Mouse (Mus musculus) left cerebral cortex, adult 18-20 months (tissue): ENCODE measurements around the gene Ccdc148. TPM values are rescaled to one million over a fixed set of nuclear protein-coding genes. Genes with fewer than 3 reads are reported as not detected.

Source experiments
- DNase-seq, 2 experiments: peaks; one replicate each; pipeline ENCODE4 v3.0.0; 2021 to 2022; ENCODE audit warnings: low spot score in 2 of 2, mixed read lengths in 1 of 2
- long read RNA-seq, 2 experiments: library from polyadenylated mRNA; stranded (forward); transcript quantifications; one replicate each; pipeline ENCODE4 v2.0.0; 2021
- total RNA-seq, 2 experiments: library from RNA; stranded (reverse); gene quantifications; 2 replicates each; pipeline ENCODE4 v1.2.3; 2021

Gene Ccdc148
- total RNA-seq: 10 to 100 TPM; 12.0 to 15.3 TPM
- long read RNA-seq, experiment 1, partial matches to known transcripts: 2 of 7 reads
- long read RNA-seq, experiment 1, other reads (novel, unspliced or antisense): 5 of 7 reads
- long read RNA-seq, experiment 2, full-length matches to known transcripts: 1 of 4 reads
- long read RNA-seq, experiment 2, partial matches to known transcripts: 1 of 4 reads
- long read RNA-seq, experiment 2, other reads (novel, unspliced or antisense): 2 of 4 reads

DNA sequence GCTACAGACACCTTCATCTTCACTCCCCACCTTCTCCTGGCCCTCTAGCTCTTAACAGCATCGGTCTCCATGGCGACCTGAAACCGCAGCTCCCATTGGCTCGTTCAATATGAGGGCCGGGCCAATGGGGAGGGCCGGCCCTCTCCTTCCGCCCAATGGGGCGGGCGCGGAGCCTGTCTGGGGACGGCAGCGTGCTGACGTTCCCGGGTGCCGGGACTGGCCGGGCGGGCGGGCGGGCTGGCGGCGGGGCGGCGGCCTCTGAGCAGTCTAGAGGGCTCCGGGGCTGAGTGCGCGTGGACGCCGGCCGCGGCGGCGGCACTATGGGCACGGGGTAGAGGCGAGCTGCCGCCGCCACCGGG, at the start of gene Ccdc148, which contains the start of gene Pkp4:
TSS of gene Ccdc148 (minus strand) at position 79 of the 359 bp plus-strand sequence.
TSS of gene Pkp4 (plus strand) at position 246 of the 359 bp plus-strand sequence.
- DNase-seq: peak; percentile 86 to 94

DNA sequence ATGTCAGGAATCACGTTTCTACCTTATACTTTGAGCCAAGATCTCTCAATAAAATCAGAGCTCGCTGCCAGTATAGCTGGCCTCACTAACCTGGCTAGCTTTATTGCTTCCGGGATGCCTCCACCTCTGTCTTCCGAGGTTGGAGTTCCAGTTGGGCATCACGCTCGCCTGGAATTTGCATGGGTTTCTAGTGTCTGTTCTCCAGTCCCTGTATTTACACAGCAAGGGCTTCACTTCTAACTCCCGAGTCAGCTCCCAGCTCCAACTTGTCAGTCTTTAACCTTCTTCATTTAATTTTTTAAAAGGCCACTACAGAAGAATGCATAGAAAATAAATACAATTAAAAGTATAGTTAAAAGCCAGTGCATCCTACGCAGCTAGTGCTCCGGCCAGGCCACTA, 47.8 kb upstream of the Ccdc148 start:
- DNase-seq: no peak

DNA sequence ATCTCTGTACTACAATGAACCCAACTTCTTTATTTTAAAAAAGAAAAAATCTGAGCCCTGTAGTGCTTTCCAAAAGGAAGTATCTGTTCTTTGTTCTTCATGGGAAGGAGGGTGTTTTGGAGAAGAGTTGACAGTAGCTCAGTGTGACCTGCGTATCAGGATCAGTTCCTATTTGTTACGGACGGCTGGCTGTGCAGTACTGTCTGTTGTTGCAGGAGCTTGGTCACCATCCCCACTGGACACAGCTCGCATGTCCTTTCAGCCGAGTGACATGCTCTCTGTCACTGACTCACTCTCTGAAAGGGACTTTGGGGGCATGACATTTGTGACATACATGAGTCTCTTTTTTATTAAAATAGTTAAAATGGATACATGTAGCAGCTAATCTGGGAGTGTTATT, 47.2 kb upstream of the Ccdc148 start:
- DNase-seq: no peak

DNA sequence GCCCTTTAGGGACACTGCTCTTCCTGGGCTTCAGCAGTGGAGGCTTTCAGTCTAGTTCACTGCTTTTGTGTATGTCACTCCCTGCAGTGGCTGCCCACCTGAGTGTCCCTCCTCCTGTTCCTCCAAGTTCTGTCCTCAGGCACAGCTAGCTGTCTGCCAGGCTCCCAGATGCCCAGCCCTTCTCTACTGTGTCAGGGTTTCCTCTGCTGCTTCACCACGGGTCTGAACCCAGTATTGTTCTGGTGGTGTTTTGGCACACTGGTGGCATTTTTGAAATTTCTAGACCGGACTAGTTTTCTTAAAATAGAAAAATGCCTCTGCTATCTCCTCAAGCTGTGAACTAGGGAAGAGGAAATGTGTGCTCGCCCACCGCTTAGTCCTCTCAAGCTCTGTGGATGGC, 46.8 kb upstream of the Ccdc148 start:
- DNase-seq: no peak

DNA sequence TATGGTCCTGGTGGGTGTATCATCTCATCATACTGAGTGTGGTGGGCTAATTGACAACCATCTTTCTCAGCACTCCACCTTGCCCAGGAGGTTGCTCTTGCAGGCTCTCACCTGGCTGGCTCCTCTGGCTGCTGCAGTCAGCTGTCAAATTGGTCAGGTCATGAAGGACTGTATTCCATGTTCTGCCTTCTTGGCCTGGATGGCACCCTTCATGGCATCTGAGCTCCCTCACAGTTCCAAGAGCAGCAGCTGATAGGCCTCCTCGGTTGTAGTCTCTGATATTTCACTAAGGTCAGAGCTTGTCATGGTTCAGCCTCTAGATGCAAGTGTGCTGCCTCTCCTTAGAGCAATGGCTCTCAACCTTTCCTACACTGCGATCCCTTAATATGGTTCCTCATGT, 45.7 kb upstream of the Ccdc148 start:
- no peak for DNase-seq

GRCm38 (mm10) chr2:59205092-59205491, 44.6 kb upstream of the Ccdc148 start:
- DNase-seq: peak; percentile 41 to 48

GRCm38 (mm10) chr2:59203627-59204425, 43.3 kb upstream of the Ccdc148 start:
- DNase-seq: no peak

DNA sequence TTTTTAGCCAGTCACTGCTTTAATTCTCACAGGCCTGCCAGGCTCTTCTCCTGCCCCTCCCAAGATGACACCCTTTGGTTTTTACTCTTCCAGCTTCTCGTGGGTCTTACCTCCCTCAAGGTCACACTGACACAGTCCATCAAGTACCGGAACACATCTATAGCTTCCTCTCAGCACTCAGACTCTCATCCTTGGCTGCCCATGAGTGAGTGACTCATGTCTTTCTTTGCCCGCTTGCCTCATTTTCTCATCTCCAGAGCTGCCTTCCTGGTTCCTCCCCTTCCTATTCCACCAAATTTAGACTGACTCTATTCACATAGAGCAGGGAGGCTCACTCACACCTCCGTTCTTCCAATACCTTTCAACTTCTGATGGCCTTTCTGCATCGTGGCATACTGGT, 42.4 kb upstream of the Ccdc148 start:
- DNase-seq: no peak

- DNase-seq: peak in 1 of 2 experiments; percentile 0
Observed at GRCm38 (mm10) chr2:59200511-59200910, 40.0 kb upstream of the Ccdc148 start.

DNA sequence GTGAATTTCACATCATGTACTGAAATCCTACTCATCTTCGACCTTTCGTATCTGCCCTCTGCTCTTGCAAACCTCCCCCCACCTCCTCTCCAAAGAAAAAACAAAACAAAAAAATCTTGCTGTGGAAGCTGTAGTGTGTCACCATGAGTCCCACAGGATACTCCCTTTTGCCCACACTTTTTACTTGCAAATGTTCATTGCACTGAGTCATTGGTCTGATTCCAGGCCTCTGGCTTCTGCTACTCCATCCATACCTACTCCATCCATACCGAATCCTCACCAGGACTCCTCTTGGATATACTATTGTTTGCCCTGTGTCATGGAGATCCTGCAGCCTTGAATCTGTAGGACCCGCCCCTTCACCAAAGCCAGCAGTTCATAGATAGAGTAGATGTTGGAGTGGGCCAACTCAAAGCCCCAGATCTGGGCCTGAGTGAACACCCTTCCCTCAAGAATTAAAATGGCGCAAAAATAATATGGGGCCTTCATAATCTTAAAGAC, 39.0 kb upstream of the Ccdc148 start:
- DNase-seq: no peak

DNA sequence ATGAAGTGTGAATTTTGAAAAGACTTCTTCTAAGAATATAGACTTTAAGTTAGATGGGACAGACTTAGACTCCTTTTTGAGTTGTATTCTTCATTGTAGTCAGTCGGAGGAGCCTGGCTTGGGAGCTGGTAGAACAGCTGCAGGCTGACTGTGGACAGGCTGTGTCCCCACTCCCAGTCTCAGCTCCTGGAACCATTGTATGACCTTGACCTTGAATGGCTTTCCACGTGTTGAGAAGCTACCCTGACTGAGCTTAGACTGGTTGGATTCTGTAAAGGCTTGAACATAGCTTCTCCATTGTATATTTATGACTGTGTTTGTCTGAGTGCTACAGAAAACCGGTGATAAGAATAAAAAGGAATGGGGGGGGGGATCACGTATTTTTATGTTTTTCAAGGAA, 36.7 kb upstream of the Ccdc148 start:
- no peak for DNase-seq

DNA sequence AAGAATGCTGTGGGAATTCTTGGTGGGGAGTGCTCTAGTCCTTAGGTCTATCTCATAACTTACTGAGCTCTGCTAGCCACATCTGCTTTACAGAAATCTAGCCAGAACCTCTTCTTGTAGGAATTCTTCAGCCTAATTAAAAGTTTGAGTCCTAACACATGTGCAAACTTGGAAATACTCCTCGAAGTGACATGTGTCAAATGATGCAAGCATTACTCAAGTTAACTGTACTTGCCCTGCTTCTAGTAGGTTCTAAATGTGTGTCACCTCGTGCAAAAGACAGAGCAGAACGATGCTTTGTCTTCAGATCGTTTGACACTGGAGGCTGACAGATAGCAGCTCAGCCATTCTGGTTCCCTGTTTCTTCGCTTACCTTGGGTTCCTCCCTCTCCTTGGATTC, 32.6 kb upstream of the Ccdc148 start:
- no peak for DNase-seq

GRCm38 (mm10) chr2:59191466-59191865, 31.0 kb upstream of the Ccdc148 start:
- DNase-seq: no peak

GRCm38 (mm10) chr2:59190186-59190585, 29.7 kb upstream of the Ccdc148 start:
- no peak for DNase-seq

DNA sequence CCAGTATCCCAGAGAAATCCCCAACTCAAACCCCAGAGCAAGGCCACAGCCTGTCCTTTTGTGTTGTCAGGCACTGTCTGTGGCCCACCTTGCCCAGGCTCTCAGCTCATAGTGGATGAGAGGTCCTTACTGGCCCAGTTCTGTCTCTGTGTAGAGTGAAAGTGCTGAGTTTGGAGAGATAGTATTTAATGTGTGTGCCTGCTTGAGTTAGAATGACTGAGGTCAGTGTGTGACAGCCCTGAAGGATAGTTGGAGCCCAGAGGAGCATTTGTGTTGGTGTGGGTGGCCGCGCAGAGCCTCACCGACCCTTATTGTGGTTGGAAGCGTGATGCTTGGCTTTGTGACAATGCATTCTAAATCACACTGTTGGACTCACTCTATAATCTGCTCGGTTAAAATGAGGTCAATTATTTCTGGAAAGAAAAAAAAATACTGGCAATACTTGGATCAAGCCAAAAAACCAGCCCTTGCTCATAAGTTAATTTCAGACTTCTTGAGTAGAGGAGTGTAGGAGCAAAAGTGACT, 29.2 kb upstream of the Ccdc148 start:
- no peak for DNase-seq

GRCm38 (mm10) chr2:59188306-59188705, 27.8 kb upstream of the Ccdc148 start:
- DNase-seq: no peak

DNA sequence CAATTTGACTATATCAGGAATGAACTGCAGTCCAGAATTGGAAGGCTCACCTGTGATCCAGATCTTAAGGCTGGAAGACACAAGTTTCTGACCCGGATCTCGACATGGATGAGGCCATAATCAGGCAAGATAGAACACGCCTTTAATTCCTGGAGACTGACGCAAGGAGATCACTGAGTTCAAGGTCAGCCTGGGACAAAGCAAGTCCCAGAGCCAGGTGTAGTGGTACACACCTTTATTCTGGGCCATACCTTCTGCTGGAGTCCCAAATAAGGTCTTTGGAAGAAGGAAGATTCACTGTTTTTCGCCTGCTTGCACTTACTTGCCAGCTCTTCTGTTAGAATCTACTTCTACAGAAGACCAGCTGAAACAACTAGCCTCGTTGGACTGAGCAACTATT, 26.5 kb upstream of the Ccdc148 start:
- DNase-seq: no peak

DNA sequence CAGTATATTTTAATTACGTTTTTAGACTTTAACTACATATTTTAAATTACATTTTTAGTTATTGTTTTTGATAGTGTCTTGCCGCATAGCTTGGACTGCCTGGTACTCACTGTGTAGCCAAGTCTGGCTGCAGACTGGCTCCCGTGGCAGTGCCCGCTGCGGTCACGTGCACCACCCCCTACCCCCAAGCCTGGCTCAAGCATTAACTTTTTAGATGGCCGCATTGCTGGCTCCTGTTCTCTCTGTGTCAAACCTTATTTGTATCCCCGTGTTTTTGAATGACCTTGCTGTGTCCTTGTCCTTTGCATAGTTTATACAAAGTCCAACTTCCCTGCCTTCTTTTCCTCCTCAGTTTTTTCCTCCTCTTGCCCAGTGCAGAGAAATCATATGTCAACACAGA, 25.6 kb upstream of the Ccdc148 start:
- no peak for DNase-seq

DNA sequence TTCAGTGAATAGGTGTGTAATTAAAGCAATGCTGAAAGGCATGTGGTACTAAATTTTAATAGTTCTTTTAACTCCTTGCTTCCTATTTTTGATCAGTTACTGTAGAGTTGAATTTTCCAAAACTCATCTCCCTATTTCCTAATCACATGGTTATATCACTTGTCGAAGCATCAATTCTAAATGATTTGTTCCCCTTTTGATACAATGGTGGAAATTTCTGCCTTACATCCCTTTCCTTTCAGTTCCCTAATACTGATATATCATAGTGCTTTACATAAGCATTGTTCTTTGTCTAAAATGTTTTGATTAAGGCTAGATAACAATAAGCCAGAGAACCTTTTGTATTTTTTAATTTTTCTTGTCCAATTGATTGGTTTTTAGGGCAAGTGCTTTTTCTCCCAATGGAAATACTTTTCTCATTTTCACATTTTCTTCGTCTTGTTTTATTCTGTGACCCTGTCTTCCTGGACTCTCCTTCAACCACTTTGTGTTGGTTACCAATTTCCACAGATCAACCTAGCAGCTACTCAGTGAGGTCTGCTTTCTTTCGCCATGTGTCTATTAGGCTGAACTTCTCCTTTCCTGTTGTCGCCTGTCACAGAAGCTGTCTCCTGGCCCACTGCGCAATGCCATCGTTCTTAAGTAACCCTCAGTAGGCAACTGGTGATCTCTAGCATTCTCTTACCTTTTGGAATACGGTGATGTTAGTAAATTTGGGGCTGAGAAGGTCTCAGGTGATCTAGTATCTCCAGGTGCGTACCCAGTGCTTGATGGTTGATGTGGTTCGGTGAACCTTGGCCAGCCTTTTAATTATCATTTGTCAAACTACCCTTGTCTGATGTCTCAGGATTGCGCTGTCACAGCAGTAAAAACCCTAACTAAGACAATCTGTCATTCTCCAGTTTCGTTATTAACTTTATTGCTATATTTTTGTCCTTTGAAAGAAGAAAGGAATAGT, 23.9 kb upstream of the Ccdc148 start:
- no peak for DNase-seq

DNA sequence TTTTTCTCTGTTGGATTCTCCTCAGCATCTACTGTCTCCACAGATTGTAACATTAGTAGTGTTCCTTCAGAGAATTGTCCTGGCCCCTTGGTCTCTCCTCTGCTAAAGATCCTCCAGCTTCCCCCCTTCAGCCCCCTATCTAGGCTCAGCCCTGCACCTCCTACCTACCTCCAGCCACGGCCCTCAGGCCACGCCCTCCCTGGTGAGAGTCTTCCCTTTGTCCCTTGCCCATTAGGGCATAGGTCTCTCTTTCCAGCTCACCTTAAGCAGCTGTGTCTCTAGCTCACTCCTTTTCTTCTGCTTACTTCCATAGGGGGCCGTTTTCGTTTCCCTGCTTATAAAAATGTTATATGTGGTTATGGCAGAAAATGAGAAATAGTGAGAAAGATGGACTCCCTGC, 23.1 kb upstream of the Ccdc148 start:
- DNase-seq: no peak
